Mouse (Mus musculus): Measurements from ENCODE around the gene R3hdml. TPM values are rescaled to one million over a fixed set of nuclear protein-coding genes. Genes with fewer than 3 reads are reported as not detected.

The R3hdml gene
- total RNA-seq, 2 experiments from 2014 or later: not detected

GRCm38 (mm10) chr2:163540231-163541117 lies 48.4 kb downstream of the R3hdml start:
- no peak for DNase-seq

GRCm38 (mm10) chr2:163541568-163542182 lies 49.6 kb downstream of the R3hdml start:
- DNase-seq: no peak

DNA sequence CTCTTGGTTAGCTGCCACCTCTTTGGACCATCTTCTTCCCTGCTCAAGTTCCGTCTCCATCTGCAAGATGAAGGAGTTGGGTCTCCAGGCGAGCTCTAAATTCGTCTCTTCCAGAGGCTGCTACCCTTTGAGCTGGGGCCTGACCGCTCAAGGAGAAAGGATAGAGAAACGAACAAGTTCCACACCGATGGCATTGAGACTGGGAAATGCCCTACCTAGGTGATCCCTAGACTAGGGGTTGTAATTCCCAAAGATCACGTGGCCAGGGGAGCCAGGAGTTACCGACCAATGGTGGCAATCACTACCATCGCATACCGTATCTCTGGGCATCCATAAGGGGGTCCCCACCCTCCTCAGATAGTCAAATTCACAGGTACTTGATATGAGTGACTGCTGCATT lies 50.6 kb downstream of the R3hdml start:
- no peak for DNase-seq

- DNase-seq: no peak
Observed at GRCm38 (mm10) chr2:163546623-163547318, 54.7 kb downstream of the R3hdml start.

- DNase-seq: no peak
Observed at GRCm38 (mm10) chr2:163548822-163549221, 56.7 kb downstream of the R3hdml start.

GRCm38 (mm10) chr2:163549786-163550185 lies 57.7 kb downstream of the R3hdml start:
- no peak for DNase-seq

Other genes starting within 250 kb of the R3hdml start
- gene Jph2, start 94.3 kb upstream of the R3hdml start, total RNA-seq (2021): 100 to 1,000 TPM; 366 to 416 TPM
- gene Oser1, start 67.6 kb upstream of the R3hdml start, total RNA-seq (2021): 10 to 100 TPM; 21.6 to 24.2 TPM
- not detected for gene Gdap1l1, start 53.8 kb upstream of the R3hdml start, total RNA-seq (2021)
- 10 to 100 TPM; 27.8 to 28.1 TPM for gene Fitm2, start 19.7 kb upstream of the R3hdml start, total RNA-seq (2021)
- not detected for gene Hnf4a, start 14.5 kb downstream of the R3hdml start, total RNA-seq (2021)
- gene Ttpal, start 110.0 kb downstream of the R3hdml start, total RNA-seq (2021): 10 to 100 TPM; 13.1 to 14.0 TPM
- 100 to 1,000 TPM; 239 to 253 TPM for gene Serinc3, start 152.8 kb downstream of the R3hdml start, total RNA-seq (2021)
- 100 to 1,000 TPM; 204 to 207 TPM for gene Pkig, start 166.1 kb downstream of the R3hdml start, total RNA-seq (2021)

Data from heart, postnatal 4 days (tissue).